Mouse (Mus musculus) Patski (cell line): ENCODE data around the gene P4ha2. TPM values are rescaled to one million over a fixed set of nuclear protein-coding genes. Genes with fewer than 3 reads are reported as not detected.
A peak's percentile ranks its signal among the peaks of the same experiment; 100 is the strongest.
"Not testable (repeated sequence)": the region's sequence is repeated elsewhere in the genome, so short reads cannot be mapped to it uniquely, and the experiment has no call there.

Experiments used
- ATAC-seq: fragments of 100-300 bp; one replicate; pipeline ENCODE4 v1.8.0; 2021
- CTCF ChIA-PET: fragments of 350-600 bp; sonication (Branson Sonifier 250); formaldehyde crosslinking; loops from one replicate; lab custom pipeline; 2022; ENCODE audit warnings: inconsistent platforms; lab: Charles Lee
- POLR2A ChIA-PET: fragments of 350-600 bp; sonication (Branson Sonifier 250); formaldehyde crosslinking; loops from one replicate; lab custom pipeline; 2022; ENCODE audit warnings: antibody characterized with exemption, inconsistent platforms; lab: Charles Lee
- DNase-seq: peaks from one replicate; pipeline ENCODE4 v3.0.0-alpha.2; 2011; ENCODE audit warnings: low read depth, low spot score
- H3K27me3 ChIP-seq: fragments of 371-371 bp; one replicate; pipeline ENCODE4 v1.5.1; 2021
- CTCF ChIP-seq: fragments of 100-300 bp; IDR thresholded peaks from one replicate; pipeline ENCODE4 v1.5.1; 2021
- in situ Hi-C: fragments of 300-500 bp; cut with MboI; formaldehyde crosslinking; loops from 3 replicates; pipeline ENCODE4 v1.11.1; 2018; ENCODE audit warnings: low pct_unique_long_range_greater_than_20kb, mixed read lengths
- polyA plus RNA-seq: library from polyadenylated mRNA; unstranded; gene quantifications from one replicate; pipeline ENCODE4 v1.2.3, GENCODE M21; 2021

P4ha2 gene
- polyA plus RNA-seq, 1 experiment from 2014 or later, result 66.8 TPM

DNA sequence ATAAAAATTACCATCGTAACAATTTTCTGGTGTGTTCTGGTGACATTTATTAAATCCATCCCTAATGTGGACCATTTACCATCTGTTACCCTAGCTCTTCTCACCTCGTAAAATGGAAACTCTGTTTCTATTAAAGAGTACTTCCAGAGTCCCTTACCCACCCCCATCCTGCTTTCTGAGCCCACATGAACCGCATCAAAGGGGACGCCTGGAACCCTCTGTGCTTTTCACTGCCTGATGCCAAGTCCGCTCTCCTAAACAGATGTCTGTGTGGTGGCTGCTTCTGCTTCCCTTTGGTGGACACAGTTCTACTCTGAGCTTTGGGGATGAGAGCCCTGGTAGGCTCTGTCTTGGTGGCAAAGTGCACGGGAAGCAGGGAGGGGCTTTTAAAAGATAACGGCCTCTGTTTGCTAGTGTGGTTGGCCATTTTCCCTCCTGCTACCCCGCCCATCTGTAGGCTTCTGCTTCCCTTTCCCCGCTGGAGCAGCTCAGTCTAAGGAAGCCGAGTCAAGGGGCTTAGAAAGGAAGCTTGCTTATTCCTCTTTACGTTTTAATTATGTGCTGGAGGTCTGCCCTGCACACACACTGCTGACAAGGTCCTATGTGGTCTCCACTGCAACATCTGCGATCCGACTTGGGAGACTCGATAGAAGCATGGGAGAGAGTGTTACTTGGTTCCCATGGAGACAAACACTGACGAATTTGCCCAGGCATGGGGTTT, 26.9 kb downstream of the P4ha2 start:
- POLR2A ChIA-PET, result no interaction called here
- ATAC-seq (no peak), DNase-seq (no peak)
- CTCF ChIA-PET, result no interaction called here
- TF ChIP-seq CTCF, result no peak
- H3K27me3 ChIP-seq, result no peaks in the 10 kb centered on the region
- in situ Hi-C loops, result no loop called here

DNA sequence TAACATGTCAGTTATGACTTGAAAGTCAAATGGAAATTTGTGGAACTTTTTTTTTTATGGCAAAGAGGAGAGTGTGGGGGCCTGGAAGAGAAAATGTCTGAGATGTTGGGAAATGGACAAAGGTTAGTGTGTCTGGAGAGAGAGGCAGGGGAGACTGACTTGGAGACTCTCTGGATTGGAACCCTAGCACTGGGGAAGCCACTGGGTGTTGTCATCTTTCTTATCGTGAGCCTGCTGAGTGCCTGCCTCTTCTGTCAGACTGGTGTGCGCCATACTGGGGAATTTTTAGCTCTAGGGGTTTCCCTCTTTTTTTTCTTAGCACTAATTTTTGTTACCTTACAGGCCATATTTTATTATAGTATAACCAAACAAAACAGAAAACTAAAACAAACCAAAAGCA, 27.5 kb downstream of the P4ha2 start:
- POLR2A ChIA-PET, result no interaction called here
- in situ Hi-C loops, result no loop called here

GRCm38 (mm10) chr11:54129955-54130354, 30.1 kb downstream of the P4ha2 start:
- DNase-seq, result no peak
- in situ Hi-C loops, result no loop called here
- ChIA-PET CTCF (interaction anchor here (0.8 to 1.3 kb wide), 2 partner anchors 115 to 124 kb away, joined by 3 read pairs; no protein-coding TSS in a partner anchor), POLR2A (no interaction called here)
- TF ChIP-seq CTCF, result no peak
- ATAC-seq, result no peak
- H3K27me3 ChIP-seq, result no peaks in the 10 kb centered on the region

More for the DNA sequence above, 27.5 kb downstream of the P4ha2 start:
- no peak for DNase-seq
- CTCF ChIA-PET, result no interaction called here
- ATAC-seq, result no peak
- no peak for TF ChIP-seq CTCF
- no peaks in the 10 kb centered on the region for H3K27me3 ChIP-seq

DNA sequence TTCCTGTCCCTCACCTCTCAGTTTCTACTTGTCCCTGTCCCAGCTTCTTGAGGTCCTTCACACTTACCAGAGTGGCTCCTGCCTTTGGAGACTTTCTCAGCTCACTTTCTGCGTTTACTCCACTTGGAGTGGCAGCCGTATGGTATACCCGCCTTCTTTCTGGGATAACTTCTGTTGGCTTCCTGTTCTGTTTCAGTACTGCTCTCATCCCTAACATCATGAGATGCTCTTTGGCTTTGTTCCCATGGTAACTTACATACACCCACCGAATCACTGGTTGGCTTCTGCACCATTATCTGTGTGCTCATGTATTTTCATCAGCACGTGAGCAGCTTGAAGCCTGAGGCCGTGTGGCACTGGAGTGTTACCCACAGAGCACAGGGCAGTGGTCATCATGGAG, 30.8 kb downstream of the P4ha2 start:
- ChIA-PET POLR2A (no interaction called here), CTCF (interaction anchor here (0.8 kb wide), 1 partner anchor 114 kb away, joined by 3 read pairs; no protein-coding TSS in a partner anchor)
- DNase-seq, result no peak
- no peaks in the 10 kb centered on the region for H3K27me3 ChIP-seq
- in situ Hi-C loops, result no loop called here
- TF ChIP-seq CTCF, result no peak
- ATAC-seq, result no peak

GRCm38 (mm10) chr11:54132290-54132689, 32.4 kb downstream of the P4ha2 start:
- ATAC-seq (no peak), DNase-seq (no peak)
- POLR2A ChIA-PET, result interaction anchor here (0.6 kb wide), 1 partner anchor 16 kb away, joined by 5 read pairs; no protein-coding TSS in a partner anchor
- no peaks in the 10 kb centered on the region for H3K27me3 ChIP-seq
- in situ Hi-C loops, result no loop called here
- TF ChIP-seq CTCF, result no peak
- CTCF ChIA-PET, result interaction anchor here (1.5 kb wide), 1 partner anchor 118 kb away, joined by 3 read pairs; no protein-coding TSS in a partner anchor

DNA sequence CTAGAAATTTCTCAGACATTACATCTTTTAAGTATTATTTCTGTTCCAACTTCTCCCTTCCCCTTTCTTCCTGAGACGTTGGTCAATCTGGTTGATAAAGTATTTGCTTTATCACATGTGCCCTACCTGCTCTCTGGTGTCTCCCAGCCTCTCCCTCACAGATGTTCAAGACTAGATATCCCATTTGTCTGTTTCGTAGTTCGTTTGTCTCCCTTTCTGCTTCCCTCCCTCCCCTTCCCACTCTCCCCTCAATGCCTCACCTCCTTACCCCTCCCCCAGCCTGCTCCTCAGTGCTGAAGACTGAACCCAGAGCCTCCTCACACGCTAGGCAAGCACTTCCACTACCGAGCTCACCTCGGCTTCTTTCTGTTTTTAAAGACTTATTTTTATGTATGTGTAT, 35.0 kb downstream of the P4ha2 start:
- no peaks in the 10 kb centered on the region for H3K27me3 ChIP-seq
- TF ChIP-seq CTCF, result no peak
- CTCF ChIA-PET, result no interaction called here
- no peak for ATAC-seq
- in situ Hi-C loops, result no loop called here
- POLR2A ChIA-PET, result no interaction called here
- DNase-seq, result no peak

- peak; percentile 71 for DNase-seq
- H3K27me3 ChIP-seq, ATAC-seq: not testable (repeated sequence)
- ChIA-PET CTCF (interaction anchor here (1.0 to 1.5 kb wide), 3 partner anchors 10 to 114 kb away, joined by 3 to 4 read pairs (median 4); no protein-coding TSS in a partner anchor), POLR2A (interaction anchor here (0.9 kb wide), 1 partner anchor 24 kb away, joined by 3 read pairs; no protein-coding TSS in a partner anchor)
- in situ Hi-C loops, result loop anchor here (5.0 to 10.0 kb wide), 2 partner anchors 112 to 215 kb away; no protein-coding TSS in a partner anchor
Observed at GRCm38 (mm10) chr11:54140159-54140558, 40.3 kb downstream of the P4ha2 start.

GRCm38 (mm10) chr11:54141200-54141971, 41.5 kb downstream of the P4ha2 start:
- no peak for DNase-seq
- H3K27me3 ChIP-seq, result no peaks in the 10 kb centered on the region
- in situ Hi-C loops, result loop anchor here (5.0 to 10.0 kb wide), 2 partner anchors 111 to 213 kb away; no protein-coding TSS in a partner anchor
- ChIA-PET POLR2A (no interaction called here), CTCF (interaction anchor here (1.0 to 16.8 kb wide), 5 partner anchors 8 to 113 kb away, joined by 3 to 157 read pairs (median 4); no protein-coding TSS in a partner anchor)
- no peak for ATAC-seq
- peak; percentile 53 for TF ChIP-seq CTCF

GRCm38 (mm10) chr11:54144886-54145285, 45.0 kb downstream of the P4ha2 start:
- in situ Hi-C loops, result loop anchor here (5.0 to 10.0 kb wide), 2 partner anchors 107 to 210 kb away; no protein-coding TSS in a partner anchor
- H3K27me3 ChIP-seq, result no peaks in the 10 kb centered on the region
- CTCF ChIA-PET, result interaction anchor here (0.7 to 16.8 kb wide), 15 partner anchors 14 to 143 kb away, joined by 3 to 157 read pairs (median 3); no protein-coding TSS in a partner anchor
- DNase-seq, result peak; percentile 28
- ATAC-seq, result no peak
- peak; percentile 94 for TF ChIP-seq CTCF
- POLR2A ChIA-PET, result no interaction called here

DNA sequence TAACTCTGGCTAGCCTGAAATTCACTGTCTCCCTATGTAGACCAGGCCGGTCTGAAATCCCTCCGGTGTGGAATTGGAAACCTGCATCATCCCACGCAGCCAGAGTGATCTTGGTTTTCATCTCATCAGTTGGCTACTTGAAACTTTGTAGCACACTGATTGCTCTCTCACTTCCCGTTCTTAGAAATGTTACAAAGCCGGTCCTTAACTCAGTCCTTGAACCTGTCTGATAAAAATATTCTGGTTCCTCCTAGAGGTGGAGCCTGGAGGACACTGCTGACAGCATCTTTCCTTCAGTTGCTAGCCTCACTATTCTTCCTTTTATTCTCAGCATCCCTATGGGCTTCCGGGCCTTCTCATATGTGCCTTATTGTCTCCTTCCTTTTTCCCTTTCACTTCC, 46.1 kb downstream of the P4ha2 start:
- POLR2A ChIA-PET, result no interaction called here
- TF ChIP-seq CTCF, result no peak
- no peak for DNase-seq
- in situ Hi-C loops, result loop anchor here (10.0 kb wide), 1 partner anchor 209 kb away; no protein-coding TSS in a partner anchor
- no peak for ATAC-seq
- no peaks in the 10 kb centered on the region for H3K27me3 ChIP-seq
- CTCF ChIA-PET, result interaction anchor here (1.0 to 16.8 kb wide), 4 partner anchors 13 to 127 kb away, joined by 3 to 157 read pairs (median 4); no protein-coding TSS in a partner anchor
